Mouse (Mus musculus): ENCODE measurements around the gene Hmga1. TPM values are rescaled to one million over a fixed set of nuclear protein-coding genes. Genes with fewer than 3 reads are reported as not detected.
A peak's percentile ranks its signal among the peaks of the same experiment; 100 is the strongest.

The Hmga1 gene
- total RNA-seq, 2 experiments from 2014 or later, result 16.8 to 29.5 TPM

DNA sequence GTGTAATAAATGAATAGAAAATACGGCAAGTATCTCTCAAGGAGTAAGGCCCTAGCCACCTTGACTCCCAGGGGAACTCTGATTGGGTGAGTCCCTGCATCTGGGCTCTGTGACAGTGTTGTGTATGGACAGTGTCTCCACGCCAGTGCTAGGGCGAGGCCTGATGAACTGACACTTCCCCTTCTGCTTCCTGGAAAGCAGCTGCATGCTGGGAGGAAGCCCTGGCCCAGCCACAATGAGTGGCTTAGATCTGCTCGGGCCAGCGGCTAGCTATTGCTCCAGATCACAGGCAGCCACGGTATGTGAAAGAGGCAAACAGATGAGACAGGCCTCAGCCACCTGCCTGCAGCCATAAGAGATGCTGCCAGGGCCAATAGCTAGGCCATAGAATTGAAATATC, 29.1 kb upstream of the Hmga1 start:
- DNase-seq (ENCODE audit: low spot score in 2 of 2), result no peak

DNA sequence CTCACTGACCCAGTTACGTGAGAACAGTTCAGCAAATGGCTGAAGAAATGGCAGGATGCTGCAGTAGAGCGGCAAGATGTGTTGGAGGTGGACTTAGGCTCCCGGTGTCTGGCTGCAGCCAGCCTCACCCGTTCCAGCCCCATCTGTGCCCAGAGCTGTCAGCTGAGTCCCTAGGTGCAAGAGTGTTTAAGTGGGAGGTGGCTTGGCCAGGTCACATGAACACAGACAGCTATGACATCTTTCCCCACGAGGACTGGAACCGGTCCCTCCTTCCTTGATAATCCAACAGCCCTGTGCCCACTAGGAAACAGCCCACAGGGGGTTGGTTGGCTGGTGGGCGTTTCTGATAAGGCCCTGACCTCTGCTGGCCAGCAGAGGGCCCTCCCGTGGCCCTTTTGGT, 28.3 kb upstream of the Hmga1 start:
- no peak for DNase-seq (ENCODE audit: low spot score in 2 of 2)

DNA sequence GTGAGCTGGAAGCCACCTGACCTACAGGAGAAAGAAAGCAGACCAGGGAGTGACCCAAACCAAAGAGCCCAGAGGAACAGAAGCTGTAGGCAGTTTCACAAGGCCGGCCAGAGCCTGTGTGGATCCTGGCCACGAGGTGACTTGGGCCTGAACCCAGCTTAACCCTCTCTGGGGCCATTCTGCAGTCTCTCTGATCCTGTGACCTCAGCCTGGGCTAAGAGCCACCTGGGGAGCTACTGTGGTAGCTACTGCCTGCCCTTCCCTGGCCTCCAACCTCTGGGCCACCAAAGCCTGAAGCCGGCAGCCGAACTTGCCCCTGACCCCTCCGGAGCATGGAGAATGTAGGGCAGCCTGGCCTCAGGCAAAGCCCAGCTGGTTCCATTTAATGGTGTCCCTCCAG, 27.5 kb upstream of the Hmga1 start:
- no peak for DNase-seq (ENCODE audit: low spot score in 2 of 2)

DNA sequence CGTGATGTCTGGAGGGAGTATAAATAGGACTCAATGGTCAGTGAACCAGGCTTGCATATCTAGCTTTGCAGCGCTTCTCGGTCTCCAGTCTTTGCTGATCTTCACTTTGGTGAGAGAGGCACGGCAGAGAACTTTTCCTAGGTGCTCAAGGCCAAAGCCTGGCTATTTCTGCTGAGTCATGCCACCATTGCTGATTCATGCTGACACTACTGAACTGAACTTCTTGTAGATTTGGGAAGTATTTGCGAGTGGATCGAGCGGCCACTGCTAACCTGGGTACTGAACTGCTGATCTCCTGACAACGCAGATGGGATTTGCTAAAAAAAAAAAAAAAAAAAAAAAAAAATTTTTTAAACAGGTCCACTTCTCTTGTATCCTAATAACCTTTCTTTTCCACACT, 24.2 kb upstream of the Hmga1 start:
- DNase-seq (ENCODE audit: low spot score in 2 of 2), result no peak

DNA sequence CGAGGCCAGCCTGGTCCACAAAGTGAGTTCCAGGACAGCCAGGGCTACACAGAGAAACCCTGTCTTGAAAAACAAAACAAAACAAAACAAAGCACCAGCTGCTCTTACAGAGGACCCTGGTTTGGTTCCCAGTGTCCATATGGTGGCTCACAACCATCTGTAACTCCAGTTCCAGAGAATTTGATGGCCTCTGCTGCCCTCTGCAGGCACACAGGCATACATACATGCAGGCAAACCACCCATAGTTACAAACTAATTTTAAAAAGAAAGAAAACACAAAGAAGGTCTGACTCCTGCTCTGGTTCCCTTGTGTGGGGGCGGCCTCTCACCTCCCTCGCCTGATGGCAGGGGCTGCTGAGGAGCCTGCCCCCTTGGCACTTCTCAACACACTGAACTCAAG, 22.9 kb upstream of the Hmga1 start:
- no peak for DNase-seq (ENCODE audit: low spot score in 2 of 2)

DNA sequence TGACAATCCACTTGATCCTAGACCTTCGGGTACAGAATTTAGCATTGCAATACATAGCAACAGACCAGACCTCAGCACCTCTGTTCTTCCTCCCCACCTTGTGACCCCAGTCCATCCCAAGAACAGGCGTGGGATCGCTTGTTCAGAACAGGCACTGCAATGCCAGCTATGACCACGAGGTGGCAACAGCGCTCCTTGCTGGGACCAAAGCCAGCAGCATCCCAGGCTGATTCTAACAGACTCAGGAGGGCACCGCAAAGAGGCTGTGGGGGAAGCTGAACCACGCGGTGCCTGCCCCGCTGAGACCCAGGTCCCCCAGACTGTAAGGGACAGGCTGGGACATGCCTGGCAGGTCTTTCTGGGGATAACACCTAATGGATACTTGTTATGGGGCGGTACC, 21.6 kb upstream of the Hmga1 start:
- peak; percentile 94 to 95 for DNase-seq (ENCODE audit: low spot score in 2 of 2)

DNA sequence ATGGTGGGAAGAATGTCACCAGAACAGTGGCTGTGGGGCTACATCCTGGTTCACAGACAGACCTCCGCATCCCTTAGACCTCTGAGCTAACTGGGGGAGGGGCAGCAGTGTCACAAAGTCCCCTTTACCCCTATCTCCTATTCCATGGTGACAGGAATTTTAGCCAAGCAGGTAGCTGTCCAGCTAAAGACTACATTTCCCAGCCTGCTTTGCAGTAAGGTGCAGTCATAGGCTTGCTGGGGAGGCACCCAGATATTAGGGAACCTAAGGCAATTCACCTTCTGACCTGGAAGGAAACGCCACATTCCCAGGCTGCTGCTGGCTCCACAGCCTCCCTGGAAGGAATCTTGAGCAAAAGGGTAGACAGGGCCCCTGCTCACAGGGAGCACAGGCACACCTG, 15.0 kb upstream of the Hmga1 start:
- no peak for DNase-seq (ENCODE audit: low spot score in 2 of 2)

DNA sequence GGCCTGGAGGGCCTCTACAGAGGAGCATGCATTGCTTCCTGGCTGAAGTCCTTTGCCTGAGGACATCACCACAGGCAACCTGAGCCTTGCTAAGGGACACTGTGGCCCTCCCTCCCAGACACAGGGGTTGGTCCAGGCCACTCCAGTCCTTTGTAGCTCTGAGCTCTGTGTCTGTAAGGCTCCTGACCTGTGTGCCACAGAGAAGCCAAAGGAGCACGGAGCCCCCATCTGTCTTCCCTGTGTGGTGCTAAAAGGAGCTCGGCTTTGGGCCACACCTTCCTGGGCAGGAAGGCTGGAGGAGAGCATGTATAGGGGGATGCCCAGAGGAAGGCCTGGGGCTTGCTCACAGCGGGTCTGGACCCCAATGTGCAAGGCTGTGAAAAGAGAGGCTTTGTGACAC, 14.3 kb upstream of the Hmga1 start:
- DNase-seq (ENCODE audit: low spot score in 2 of 2), result no peak

DNA sequence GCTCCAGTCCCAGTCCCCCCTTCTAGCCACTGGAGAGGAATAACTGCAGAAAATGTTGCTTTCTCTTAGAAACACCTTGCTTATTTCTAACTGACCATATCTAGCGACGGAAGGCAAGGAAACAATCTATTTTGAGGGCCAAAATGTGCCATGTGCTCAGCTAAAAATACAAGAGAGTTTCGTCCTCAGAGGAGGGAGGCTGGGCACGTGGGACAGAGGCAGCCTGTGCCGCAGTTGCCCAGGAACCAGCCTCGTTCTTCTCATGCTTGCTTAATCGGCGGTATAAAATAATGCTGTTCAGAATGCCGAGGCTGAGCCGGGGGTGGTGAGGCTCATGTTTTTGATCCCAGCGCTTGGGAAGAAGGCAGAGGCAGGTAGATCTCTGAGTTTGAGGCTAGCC, 11.7 kb upstream of the Hmga1 start:
- no peak for DNase-seq (ENCODE audit: low spot score in 2 of 2)

DNA sequence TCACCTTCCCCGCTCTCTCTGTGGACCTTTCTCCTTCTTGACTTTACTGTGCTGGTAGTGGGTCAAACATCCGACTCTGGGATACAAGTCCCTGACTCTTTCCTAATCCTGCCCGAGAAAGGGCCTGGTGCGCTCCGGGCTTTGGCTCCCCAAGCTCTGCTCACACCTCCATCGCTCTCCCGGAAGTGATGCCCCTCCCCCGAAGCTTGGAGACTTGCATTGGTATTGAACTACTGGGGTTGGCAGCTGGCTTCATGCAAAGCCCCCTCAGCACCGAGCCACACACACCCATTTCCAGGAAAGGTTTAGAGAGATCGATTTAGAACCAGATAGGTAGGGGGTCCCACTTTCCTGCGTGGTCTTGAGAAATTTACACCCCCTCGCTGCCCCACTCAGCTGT, 10.3 kb upstream of the Hmga1 start:
- no peak for DNase-seq (ENCODE audit: low spot score in 2 of 2)

DNA sequence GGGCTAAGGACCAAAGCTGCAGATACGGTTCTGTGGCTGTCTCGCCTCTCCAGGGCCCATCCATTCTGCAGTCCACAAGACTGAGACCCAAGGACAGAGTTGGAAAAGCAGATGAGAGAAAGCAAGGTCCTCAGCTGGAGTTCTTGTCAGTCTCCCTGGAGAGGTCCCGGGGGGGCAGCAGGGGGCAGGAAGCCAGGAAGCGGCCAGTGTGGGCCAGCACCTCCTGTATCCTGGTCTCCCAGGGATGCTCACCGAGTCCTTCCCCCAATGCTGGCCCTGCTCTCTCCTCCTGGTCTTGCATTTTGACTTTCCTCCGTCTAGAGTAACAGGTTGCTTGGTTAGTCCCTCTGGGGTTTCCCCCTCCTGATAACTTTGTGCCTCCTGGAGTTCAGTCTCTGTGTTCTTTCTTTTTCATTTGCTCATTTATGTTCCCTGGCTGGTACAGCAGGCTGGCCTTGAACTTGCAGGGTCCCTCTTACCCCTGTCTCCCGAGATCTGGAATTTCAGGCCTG, 9.7 kb upstream of the Hmga1 start:
- no peak for DNase-seq (ENCODE audit: low spot score in 2 of 2)

DNA sequence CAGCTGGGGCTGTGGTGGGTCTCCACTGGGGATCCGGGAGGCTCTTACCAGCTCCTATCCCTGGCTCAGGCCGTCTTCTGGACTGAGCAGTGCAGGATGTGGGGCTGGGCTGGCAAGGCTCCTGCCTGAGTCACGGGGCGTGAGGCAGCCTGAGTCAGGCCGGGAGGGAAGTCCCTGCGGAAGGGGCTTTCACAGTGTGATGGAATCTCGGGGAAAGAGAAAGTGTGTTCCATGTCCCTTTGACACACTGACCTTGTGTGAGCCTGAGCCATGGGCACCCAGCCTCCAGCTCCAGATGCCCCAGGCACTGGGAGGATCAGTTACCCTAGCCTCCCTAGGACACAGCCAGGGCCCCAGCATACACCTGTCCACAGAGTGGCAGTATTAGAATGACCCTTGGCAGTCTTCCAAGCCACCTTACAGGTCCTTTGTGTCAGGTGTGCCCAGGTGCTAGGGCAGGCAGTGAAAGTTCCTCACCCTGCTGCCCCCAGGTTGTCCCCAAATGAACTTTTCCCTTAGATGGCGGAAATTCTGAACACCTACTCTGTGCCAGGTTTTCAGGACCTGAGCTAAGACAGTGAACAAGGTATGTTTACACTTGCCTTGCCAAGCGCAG, 8.9 kb upstream of the Hmga1 start:
- DNase-seq (ENCODE audit: low spot score in 2 of 2), result peak; percentile 54 to 64

DNA sequence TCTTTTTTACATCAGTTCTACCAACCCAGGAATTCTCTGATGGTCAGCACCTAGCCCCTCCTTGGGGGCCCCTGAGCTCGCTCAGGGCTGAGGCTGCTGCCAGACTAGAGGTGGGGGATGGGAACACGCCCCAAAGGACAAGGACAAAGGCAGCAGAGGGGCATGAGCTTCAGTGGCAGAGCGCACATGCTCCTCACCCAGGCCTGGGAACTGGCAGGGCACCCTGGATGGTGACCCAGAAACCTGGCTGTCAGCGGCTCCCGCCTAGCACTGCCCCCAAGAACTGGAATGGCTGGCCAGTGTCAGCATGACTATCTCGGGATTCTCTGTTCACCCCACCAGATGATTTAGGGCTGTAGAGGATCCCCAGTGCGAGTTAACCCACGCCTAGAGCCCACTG, 7.1 kb upstream of the Hmga1 start:
- no peak for DNase-seq (ENCODE audit: low spot score in 2 of 2)

DNA sequence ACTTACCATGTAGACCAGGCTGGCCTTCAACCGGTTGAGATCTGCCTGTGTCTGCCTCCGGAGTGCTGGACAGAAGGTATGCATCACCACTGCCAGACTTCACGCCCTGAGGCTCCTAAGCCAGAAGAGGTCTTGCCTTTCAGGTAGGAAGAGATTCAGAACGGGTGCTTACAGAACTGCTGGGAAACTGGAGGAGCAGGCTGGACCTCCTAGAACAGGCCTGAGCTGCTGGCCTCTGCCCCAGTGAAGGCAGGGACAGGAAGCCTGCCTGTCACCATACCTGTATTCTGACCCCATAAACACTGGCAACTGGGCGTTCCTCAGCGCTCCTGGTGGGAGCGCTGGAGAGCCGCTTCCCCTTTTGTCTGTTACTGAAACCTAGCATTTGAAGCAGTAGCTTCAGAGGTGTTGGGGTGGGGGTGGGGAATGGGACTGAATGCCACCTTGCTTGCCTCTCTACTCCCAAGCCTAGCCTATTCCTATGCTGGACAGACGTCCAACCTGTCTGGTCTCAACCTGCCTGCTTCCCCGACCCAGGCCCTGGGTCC, 4.8 kb upstream of the Hmga1 start:
- DNase-seq (ENCODE audit: low spot score in 2 of 2), result no peak

DNA sequence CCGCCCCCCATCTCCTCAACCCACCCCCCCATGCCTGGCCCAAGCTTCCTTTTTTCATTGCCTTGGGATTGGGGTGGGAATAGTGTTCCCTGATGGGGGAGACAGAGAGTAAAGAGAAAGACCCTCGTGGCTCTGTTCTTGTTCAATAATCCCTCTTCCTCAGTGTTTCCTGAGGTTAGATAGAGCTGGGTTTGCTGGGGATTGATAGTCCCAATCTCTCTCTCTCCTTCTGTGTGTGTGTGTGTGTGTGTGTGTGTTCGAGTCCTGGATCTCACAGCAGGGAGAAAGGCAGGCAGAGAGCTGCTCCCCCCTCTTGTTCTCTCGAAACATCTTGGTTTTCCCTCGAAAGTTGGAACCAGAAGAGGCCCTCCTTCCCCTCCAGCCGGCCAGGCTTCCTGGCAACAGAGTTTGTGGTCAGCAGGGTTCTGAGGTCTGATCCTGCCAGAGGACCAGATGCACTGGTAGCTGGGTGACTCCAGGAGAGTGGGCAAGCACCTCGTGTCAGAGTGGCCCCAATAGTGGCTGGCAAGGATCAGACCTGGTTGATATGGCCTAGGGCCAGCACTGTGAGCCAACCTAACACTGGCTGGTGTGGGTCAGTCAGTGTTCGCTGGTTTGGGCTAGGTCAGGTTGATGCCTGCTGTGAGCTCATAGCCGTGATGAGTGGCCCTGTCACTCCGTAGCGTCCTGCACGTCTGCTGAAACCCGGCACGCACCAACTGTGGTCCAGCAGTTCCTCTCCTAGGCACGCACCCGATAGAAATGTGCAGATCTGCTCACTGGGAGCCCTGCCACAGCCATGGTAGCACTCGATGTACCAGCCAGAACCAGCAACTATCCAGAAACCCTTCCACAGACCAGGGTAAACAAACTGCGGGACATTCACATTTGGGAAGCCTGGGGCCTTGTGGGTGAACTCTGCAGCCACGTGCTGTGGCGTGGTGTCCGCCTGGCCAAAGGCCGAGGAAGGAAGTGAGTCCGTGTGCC, 3.8 kb upstream of the Hmga1 start:
- DNase-seq (ENCODE audit: low spot score in 2 of 2), result no peak

DNA sequence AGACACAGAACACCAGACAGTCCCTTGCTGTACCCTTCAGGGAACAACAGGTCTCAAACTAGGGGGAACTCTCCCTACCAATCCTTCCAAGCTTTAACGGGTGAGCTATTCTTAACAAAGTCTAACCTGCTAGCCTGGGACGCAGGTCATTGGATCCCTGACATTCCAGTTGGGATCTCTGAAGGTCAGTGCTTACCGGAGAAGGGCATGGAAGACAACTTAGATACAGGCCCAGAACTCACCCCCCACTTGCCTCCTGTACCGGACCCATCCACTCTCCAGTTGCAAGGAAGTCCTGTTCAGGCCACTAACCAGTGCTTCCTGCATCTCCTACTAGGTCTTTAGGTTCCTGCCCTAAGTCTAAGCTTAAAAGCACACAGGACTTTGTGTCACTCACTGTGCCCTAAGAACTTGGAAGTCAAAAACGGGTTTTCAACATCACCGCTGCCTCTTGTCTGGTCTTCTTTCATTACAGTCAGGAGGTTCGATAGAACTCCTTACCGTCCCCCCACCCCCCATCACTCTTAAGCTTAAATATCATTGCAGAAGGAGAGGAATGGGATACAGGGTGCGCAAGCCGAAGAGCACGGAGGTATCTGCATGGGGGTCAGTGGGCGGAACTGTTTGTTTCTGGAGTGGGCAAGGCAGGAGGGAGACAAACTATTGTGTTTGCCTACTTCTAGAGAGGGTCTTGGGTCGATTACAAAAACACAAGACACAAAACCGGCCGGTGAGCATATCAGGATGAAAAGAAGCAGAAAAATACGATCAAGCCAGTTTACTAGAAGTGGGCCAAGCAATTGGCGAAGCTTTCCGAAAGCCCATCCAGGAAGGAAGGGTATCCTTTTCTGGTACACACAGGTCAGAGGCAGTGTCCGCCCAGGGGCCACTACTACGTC, 2.0 kb upstream of the Hmga1 start:
- DNase-seq (ENCODE audit: low spot score in 2 of 2), result no peak

DNA sequence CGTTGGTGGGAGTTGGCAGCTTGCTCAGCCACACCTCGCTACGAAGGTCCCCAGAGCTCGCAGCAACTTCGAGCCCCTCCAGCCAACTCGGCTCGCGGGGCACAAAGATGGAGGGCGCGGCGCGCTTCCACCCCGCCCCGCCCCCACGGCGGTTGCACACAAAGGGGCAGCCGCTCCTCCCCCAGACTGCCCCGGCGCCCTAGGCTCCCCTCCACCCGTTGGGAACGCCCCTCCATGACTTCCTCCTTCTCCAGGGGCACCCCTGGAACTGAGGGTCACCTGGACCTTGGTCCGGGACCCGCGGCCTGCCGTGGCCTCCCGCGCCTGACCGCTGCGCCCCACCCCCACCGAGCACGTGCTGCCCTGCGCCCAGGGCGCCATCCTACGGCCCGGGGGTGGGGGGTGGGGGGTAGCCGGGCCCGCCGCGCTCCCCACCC, 1.2 kb upstream of the Hmga1 start:
- DNase-seq (ENCODE audit: low spot score in 2 of 2), result peak in 1 of 2 experiments; percentile 57

DNA sequence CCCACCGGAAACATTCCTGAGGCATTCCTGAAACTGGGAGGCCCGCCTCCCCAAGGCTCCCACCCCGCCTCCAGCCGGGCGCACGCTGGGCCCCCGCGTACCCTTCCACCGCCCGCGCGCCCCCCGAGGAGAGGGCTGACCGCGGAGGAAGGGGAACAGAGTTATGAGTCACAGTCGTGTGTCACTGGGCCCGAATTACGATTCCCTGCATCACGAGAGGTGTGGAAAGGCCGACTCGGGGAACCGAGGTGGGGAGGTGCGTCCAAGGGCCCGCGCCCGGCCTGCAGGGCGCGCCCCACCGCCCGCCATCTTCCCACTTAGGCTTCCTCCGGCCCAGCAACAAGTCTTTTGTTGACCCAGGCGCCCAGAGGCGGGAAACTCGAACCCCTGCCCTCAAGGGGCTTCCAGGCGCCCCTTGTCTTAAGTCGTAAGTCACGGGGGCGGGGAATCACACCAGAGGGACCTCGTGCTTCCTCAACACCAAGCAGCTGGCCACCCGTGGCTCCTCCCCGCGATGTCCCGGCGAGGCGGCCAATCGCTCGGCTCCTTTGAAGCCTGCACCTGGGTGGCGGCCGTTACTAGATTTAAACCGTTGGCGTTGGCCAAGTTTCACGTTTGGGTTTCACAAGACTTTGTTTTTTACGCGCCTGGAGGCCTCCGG, 655 bp upstream of the Hmga1 start:
- DNase-seq (ENCODE audit: low spot score in 2 of 2), result peak; percentile 56 to 58

DNA sequence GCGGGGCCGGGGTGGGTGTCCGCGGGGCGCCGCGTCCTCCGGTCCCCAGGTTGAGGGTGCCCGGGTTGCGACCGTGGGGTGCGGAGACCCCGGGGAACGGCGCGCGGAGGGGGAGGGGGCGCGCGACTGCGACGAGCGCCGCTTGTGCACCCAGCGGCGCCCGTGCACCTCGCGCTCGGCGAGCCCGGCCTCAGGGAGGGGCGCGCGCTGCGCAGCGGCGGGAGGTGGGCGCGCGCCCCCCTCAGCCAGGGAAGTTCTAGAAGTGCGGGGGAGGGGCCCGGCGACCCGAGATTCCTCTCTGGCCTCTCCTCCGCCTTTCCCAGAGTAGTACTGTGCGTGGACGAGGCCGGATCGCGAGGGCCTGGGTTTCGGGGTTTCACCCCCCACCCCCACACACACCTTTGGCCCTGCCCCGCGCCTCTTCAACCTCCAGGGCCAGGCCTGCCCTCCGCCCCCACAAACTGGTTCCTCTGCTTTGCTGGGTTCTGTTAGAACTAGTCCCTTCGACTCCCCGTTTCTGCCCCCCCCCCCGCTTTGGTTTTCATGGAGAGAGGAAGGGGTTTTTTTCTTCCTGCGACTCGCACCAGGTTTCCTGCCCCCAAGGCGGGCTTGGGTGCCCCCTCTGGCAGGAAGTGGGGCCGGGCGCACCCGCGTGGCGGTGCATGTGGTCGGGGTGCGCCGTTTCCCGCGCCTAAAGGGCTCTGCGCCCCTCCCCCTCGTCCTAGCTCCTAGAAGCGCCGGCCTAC, 1.1 kb downstream of the Hmga1 start:
- peak in 1 of 2 experiments; percentile 52 for DNase-seq (ENCODE audit: low spot score in 2 of 2)
